Mouse (Mus musculus) hindbrain, embryonic 11.5 days (tissue): Measurements from ENCODE around the gene Mfrp. TPM values are rescaled to one million over a fixed set of nuclear protein-coding genes. Genes with fewer than 3 reads are reported as not detected.

Source experiments
- ATAC-seq: fragments of 200-750 bp; cut with Nextera tagmentation; 2 replicates; pipeline ENCODE4 v1.8.0; 2017; ENCODE audit warnings: mild to moderate bottlenecking, moderate TSS enrichment, moderate library complexity; ENCODE audit not compliant: low FRiP score
- DNase-seq: peaks from one replicate; pipeline ENCODE4 v3.0.0-alpha.2; 2015; ENCODE audit warnings: low spot score
- H3K27ac ChIP-seq: fragments of 300-500 bp; sonication (generic); 2 replicates; pipeline ENCODE4 v1.5.1; 2014; ENCODE audit warnings: mild to moderate bottlenecking, low read depth, low read length
- H3K27me3 ChIP-seq: fragments of 300-500 bp; sonication (generic); 2 replicates; pipeline ENCODE4 v1.6.1; 2014; ENCODE audit warnings: mild to moderate bottlenecking, low read length, moderate library complexity, mixed read lengths; ENCODE audit not compliant: control insufficient read depth, insufficient read depth
- H3K36me3 ChIP-seq: fragments of 300-500 bp; sonication (generic); 2 replicates; pipeline ENCODE4 v1.6.1; 2014; ENCODE audit warnings: mild to moderate bottlenecking, low read length, moderate library complexity, mixed read lengths; ENCODE audit not compliant: control insufficient read depth, insufficient read depth
- H3K4me1 ChIP-seq: fragments of 300-500 bp; sonication (generic); replicated peaks from 2 replicates; pipeline ENCODE4 v1.6.1; 2014; ENCODE audit warnings: low read length, mixed read lengths; ENCODE audit not compliant: control insufficient read depth, insufficient read depth
- H3K4me2 ChIP-seq: fragments of 300-500 bp; sonication (generic); replicated peaks from 2 replicates; pipeline ENCODE4 v1.6.1; 2014; ENCODE audit warnings: mild to moderate bottlenecking, low read depth, low read length
- H3K4me3 ChIP-seq: fragments of 300-500 bp; sonication (generic); 2 replicates; pipeline ENCODE4 v1.5.1; 2014; ENCODE audit warnings: low read depth, low read length
- H3K9ac ChIP-seq: fragments of 300-500 bp; sonication (generic); 2 replicates; pipeline ENCODE4 v1.6.1; 2014; ENCODE audit warnings: low read depth, low read length
- H3K9me3 ChIP-seq: fragments of 300-500 bp; sonication (generic); 2 replicates; pipeline ENCODE4 v1.6.1; 2016; ENCODE audit warnings: low read length; ENCODE audit not compliant: control insufficient read depth
- WGBS: fragments of 180-500 bp; shearing (Covaris S2); extraction: QIAGEN DNeasy Blood & Tissue Kit; methylation state at CpG from one replicate; pipeline ENCODE4 v1.1.7; 2014; 5-methylcytosine and 5-hydroxymethylcytosine counted together
- polyA plus RNA-seq: library from polyadenylated mRNA; unstranded; fragments of >200 nt; fragmentation: Nextera tagmentation; extraction: Ambion mirVana; gene quantifications from 2 replicates; pipeline ENCODE4 v1.2.1, GENCODE M21; 2014

Gene Mfrp
- polyA plus RNA-seq, 1 experiment from 2014 or later: 0.23 TPM

- no peak overlapping the region for H3K4me2 ChIP-seq
- ATAC-seq (no peak), DNase-seq (no peak)
- WGBS: 62% methylated on average over 12 of the region's 12 CpGs
- peaks cover 11% of the 10 kb centered on the region; the same call in 1 of the 2 replicates for H3K4me1 ChIP-seq
- H3K9ac ChIP-seq: no peak overlapping the region
- peaks cover 18% of the 10 kb centered on the region for H3K27me3 ChIP-seq
- H3K36me3 ChIP-seq: 0 out of 2 replicates have a peak, but pooled peaks cover 2% of the 10 kb centered on the region
- no peaks in the 10 kb centered on the region for H3K9me3 ChIP-seq
- no peak overlapping the region for H3K27ac ChIP-seq
- H3K4me3 ChIP-seq: no peak overlapping the region
Measured at GRCm38 (mm10) chr9:44088877-44089608, 12.5 kb upstream of the Mfrp start.

GRCm38 (mm10) chr9:44093612-44094503, 7.7 kb upstream of the Mfrp start:
- Histone ChIP-seq H3K27ac (no peak overlapping the region), H3K36me3 (0 out of 2 replicates have a peak, but pooled peaks cover 2% of the 10 kb centered on the region), H3K9me3 (no peaks in the 10 kb centered on the region), H3K4me2 (peak overlapping the region; percentile 17; the same call in 1 of the 2 replicates), H3K4me3 (no peak overlapping the region), H3K9ac (no peak overlapping the region), H3K4me1 (0 out of 2 replicates have a peak, but pooled peaks cover 4% of the 10 kb centered on the region), H3K27me3 (no peaks in the 10 kb centered on the region)
- WGBS: 35% methylated on average over 24 of the region's 24 CpGs
- ATAC-seq (peak; percentile 68; the same call in 1 of the 2 replicates), DNase-seq (peak; percentile 81)

DNA sequence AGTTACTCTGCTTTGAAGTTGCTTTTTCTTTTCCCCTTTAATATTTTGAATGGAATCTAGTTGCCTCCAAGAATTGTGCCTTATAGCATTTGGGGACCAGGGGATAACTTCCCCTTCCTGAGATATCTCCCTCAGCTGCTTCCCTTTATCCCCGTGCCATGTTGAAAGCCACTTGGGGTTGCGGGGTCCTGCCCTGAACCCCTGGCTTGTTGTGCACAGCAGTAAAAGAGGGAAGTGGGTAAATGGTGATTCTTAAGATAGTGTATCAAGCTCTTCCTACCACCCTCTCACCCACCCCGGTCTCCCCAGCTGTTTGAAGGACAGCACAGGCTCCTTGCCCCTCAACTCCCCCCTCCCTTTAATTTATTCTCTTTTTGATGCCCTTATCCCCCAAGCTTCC, 6.8 kb upstream of the Mfrp start:
- ATAC-seq (no peak), DNase-seq (no peak)
- no peak overlapping the region for H3K27ac ChIP-seq
- no peak overlapping the region for H3K4me3 ChIP-seq
- H3K9me3 ChIP-seq: no peaks in the 10 kb centered on the region
- 0 out of 2 replicates have a peak, but pooled peaks cover 4% of the 10 kb centered on the region for H3K4me1 ChIP-seq
- 0 out of 2 replicates have a peak, but pooled peaks cover 2% of the 10 kb centered on the region for H3K36me3 ChIP-seq
- 87% methylated on average over 3 of the region's 3 CpGs for WGBS
- no peak overlapping the region for H3K4me2 ChIP-seq
- no peak overlapping the region for H3K9ac ChIP-seq
- no peaks in the 10 kb centered on the region for H3K27me3 ChIP-seq

GRCm38 (mm10) chr9:44095781-44096180, 5.7 kb upstream of the Mfrp start:
- no peak overlapping the region for H3K4me2 ChIP-seq
- WGBS: 92% methylated on average over 9 of the region's 9 CpGs
- no peak for ATAC-seq

DNA sequence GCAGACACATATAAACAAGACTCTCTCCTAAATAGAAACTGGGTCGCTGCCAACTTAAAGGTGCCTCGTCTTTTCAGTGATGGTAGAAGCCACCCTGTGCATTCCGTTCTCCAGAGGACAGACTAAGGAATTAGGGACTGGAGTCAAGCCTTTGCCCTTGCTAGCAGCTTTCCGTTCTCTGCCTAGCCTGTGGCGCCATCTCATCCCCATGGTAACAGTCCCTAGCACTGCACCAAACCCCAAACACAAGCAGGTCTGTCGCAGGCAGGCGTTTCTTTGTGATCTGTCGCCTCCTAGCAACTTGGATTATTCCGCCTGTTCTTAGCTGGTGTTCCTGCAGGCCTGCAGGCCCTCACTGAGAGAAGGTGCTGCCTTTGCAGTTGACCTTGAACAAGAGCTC, 5.0 kb upstream of the Mfrp start:
- Histone ChIP-seq H3K27me3 (no peaks in the 10 kb centered on the region), H3K9ac (no peak overlapping the region), H3K4me3 (no peak overlapping the region), H3K36me3 (0 out of 2 replicates have a peak, but pooled peaks cover 2% of the 10 kb centered on the region), H3K4me1 (0 out of 2 replicates have a peak, but pooled peaks cover 4% of the 10 kb centered on the region), H3K9me3 (no peaks in the 10 kb centered on the region), H3K4me2 (no peak overlapping the region), H3K27ac (no peak overlapping the region; the same call in 1 of the 2 replicates)
- WGBS: 25% methylated on average over 9 of the region's 9 CpGs
- DNase-seq: peak; percentile 54
- 0 out of 2 replicates have a peak, but pooled peaks have one; percentile 40 for ATAC-seq

More at GRCm38 (mm10) chr9:44095781-44096180, 5.7 kb upstream of the Mfrp start:
- Histone ChIP-seq H3K4me3 (no peak overlapping the region), H3K4me1 (0 out of 2 replicates have a peak, but pooled peaks cover 4% of the 10 kb centered on the region), H3K9me3 (no peaks in the 10 kb centered on the region), H3K27ac (no peak overlapping the region), H3K36me3 (0 out of 2 replicates have a peak, but pooled peaks cover 2% of the 10 kb centered on the region), H3K9ac (no peak overlapping the region), H3K27me3 (no peaks in the 10 kb centered on the region)
- DNase-seq: no peak

- no peak for DNase-seq
- ATAC-seq: no peak
- no peak overlapping the region for H3K9ac ChIP-seq
- WGBS: 94% methylated on average over 7 of the region's 7 CpGs
- no peaks in the 10 kb centered on the region for H3K9me3 ChIP-seq
- no peak overlapping the region for H3K4me3 ChIP-seq
- no peak overlapping the region for H3K4me2 ChIP-seq
- H3K27me3 ChIP-seq: no peaks in the 10 kb centered on the region
- peaks cover 13% of the 10 kb centered on the region for H3K4me1 ChIP-seq
- no peaks in the 10 kb centered on the region for H3K36me3 ChIP-seq
- H3K27ac ChIP-seq: no peak overlapping the region
Measured at GRCm38 (mm10) chr9:44104881-44105280, 3.4 kb downstream of the Mfrp start.

DNA sequence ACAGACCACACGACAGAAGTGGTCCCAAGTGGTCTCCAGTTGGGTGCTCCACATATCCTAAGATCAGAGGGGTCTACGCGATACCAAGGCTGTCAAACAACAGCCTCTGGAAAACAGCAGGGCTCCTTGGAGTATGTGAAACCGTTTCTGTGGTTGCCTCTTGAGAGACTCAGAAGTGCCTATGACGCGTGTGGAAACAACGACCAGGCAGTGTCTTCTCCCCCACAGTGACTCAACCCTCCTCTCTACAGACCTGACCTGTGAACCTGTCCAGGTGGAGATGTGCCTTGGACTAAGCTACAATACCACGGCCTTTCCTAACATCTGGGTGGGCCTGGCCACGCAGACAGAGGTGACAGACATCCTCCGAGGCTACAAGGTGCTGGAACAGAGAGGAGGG, 4.3 kb downstream of the Mfrp start:
- Histone ChIP-seq H3K9me3 (no peaks in the 10 kb centered on the region), H3K27me3 (no peaks in the 10 kb centered on the region), H3K4me1 (peaks cover 15% of the 10 kb centered on the region), H3K4me2 (no peak overlapping the region), H3K36me3 (no peaks in the 10 kb centered on the region), H3K27ac (no peak overlapping the region), H3K9ac (no peak overlapping the region), H3K4me3 (no peak overlapping the region)
- WGBS: 90% methylated on average over 10 of the region's 10 CpGs
- DNase-seq (no peak), ATAC-seq (no peak)

DNA sequence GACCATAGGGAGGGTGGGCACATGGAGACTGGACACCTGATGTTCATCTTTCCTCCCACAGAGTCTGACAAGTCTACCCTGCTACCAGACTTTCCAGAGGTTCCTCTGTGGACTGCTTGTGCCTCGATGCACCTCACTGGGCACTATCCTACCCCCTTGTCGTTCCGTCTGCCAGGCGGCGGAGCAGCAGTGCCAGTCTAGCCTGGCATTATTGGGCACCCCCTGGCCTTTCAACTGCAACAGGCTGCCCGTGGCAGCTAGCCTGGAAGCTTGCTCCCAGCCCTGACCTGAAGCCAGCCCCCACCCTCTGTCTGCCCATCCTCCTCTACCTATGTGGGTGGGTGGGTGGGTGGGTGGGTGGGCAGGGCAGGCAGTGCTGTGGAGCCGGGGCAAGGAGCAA, 4.7 kb downstream of the Mfrp start:
- Histone ChIP-seq H3K4me3 (no peak overlapping the region), H3K9ac (no peak overlapping the region), H3K4me1 (peaks cover 15% of the 10 kb centered on the region), H3K27ac (no peak overlapping the region), H3K36me3 (no peaks in the 10 kb centered on the region), H3K27me3 (no peaks in the 10 kb centered on the region), H3K9me3 (no peaks in the 10 kb centered on the region), H3K4me2 (no peak overlapping the region)
- no peak for DNase-seq
- ATAC-seq: no peak
- WGBS: 94% methylated on average over 7 of the region's 7 CpGs
